Mouse (Mus musculus) midbrain, embryonic 10.5 days (tissue): ENCODE results near the gene Dgat2. TPM values are rescaled to one million over a fixed set of nuclear protein-coding genes. Genes with fewer than 3 reads are reported as not detected.

Experiments used
- DNase-seq: peaks from one replicate; pipeline ENCODE4 v3.0.0-alpha.2; 2017; ENCODE audit warnings: low spot score
- H3K27ac ChIP-seq: fragments of 300-500 bp; sonication (generic); replicated peaks from 2 replicates; pipeline ENCODE4 v1.5.1; 2016; ENCODE audit warnings: mild to moderate bottlenecking
- H3K27me3 ChIP-seq: fragments of 300-500 bp; sonication (generic); 2 replicates; pipeline ENCODE4 v1.6.1; 2016; ENCODE audit warnings: low read depth, mild to moderate bottlenecking; ENCODE audit not compliant: poor library complexity, severe bottlenecking
- H3K36me3 ChIP-seq: fragments of 300-500 bp; sonication (generic); 2 replicates; pipeline ENCODE4 v1.6.1; 2016; ENCODE audit warnings: mild to moderate bottlenecking, moderate library complexity
- H3K4me1 ChIP-seq: fragments of 300-500 bp; sonication (generic); 2 replicates; pipeline ENCODE4 v1.6.1; 2016
- H3K4me3 ChIP-seq: fragments of 300-500 bp; sonication (generic); 2 replicates; pipeline ENCODE4 v1.5.1; 2016; ENCODE audit warnings: mild to moderate bottlenecking, moderate library complexity
- H3K9me3 ChIP-seq: fragments of 300-500 bp; sonication (generic); replicated peaks from 2 replicates; pipeline ENCODE4 v1.6.1; 2016; ENCODE audit warnings: mild to moderate bottlenecking
- WGBS: fragments of 180-500 bp; shearing (Covaris S2); methylation state at CpG from one replicate; pipeline ENCODE4 v1.1.7; 2016; 5-methylcytosine and 5-hydroxymethylcytosine counted together
- polyA plus RNA-seq: library from polyadenylated mRNA; unstranded; fragments of >200 nt; fragmentation: Nextera tagmentation; extraction: Ambion mirVana; gene quantifications from 2 replicates; pipeline ENCODE4 v1.2.1, GENCODE M21; 2016

Gene Dgat2
- polyA plus RNA-seq, 1 experiment from 2014 or later = 13.6 TPM

- Histone ChIP-seq H3K4me1 (no peaks in the 10 kb centered on the region), H3K27me3 (no peaks in the 10 kb centered on the region), H3K9me3 (no peaks in the 10 kb centered on the region), H3K27ac (no peak overlapping the region), H3K4me3 (no peak overlapping the region), H3K36me3 (no peaks in the 10 kb centered on the region)
- no peak for DNase-seq
- WGBS = 94% methylated on average over 6 of the region's 6 CpGs
These were observed 12.0 kb downstream of the Dgat2 start for GRCm38 (mm10) chr7:99170519-99170918.

GRCm38 (mm10) chr7:99169717-99170403, 12.7 kb downstream of the Dgat2 start:
- Histone ChIP-seq H3K27ac (no peak overlapping the region), H3K27me3 (no peaks in the 10 kb centered on the region), H3K4me3 (no peak overlapping the region), H3K4me1 (no peaks in the 10 kb centered on the region), H3K36me3 (no peaks in the 10 kb centered on the region), H3K9me3 (no peaks in the 10 kb centered on the region)
- WGBS = 89% methylated on average over 9 of the region's 9 CpGs
- DNase-seq = no peak

DNA sequence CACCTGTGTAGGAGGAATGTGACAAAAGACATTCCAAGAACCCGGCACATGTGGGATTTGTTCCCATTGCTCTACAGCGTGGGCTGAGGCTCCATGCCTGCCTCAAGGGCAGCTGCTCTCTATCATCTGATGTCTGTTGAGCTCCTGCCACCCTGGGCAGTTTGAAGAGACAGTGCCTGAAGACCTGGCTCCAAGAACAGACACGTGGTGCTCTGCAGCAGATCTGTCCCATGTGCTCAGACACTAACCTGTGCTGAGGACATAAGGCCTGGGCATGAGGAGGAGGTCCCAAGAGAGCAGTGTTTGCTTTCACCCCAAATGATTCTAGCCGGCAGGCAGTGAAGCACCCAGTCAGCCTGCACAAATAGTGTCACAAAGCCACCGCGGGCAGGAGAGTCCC, 13.8 kb downstream of the Dgat2 start:
- no peak overlapping the region for H3K27ac ChIP-seq
- DNase-seq = no peak
- no peaks in the 10 kb centered on the region for H3K27me3 ChIP-seq
- no peak overlapping the region for H3K4me3 ChIP-seq
- 85% methylated on average over 6 of the region's 6 CpGs for WGBS
- H3K4me1 ChIP-seq = no peaks in the 10 kb centered on the region
- H3K36me3 ChIP-seq = no peaks in the 10 kb centered on the region
- no peaks in the 10 kb centered on the region for H3K9me3 ChIP-seq

DNA sequence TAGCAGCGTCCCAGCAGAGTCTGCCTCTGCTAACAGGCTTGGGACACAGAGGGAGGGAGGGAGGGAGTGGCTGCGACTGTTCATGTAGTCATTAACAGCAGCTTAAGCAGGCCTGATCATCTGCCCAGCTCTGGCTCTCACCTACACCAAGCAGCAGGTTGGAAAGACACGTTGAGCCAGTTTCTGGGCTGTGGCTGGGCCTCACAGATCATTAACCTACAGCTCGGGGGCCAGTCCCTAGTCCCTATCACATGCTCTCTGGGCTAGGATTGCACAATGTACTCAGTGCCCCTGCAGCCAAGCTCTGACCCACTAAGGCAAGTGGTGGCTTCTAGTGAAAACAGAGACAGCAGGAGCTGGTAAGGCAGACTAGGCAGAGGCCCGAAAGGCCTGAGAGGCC, 14.6 kb downstream of the Dgat2 start:
- H3K4me1 ChIP-seq = no peaks in the 10 kb centered on the region
- no peak overlapping the region for H3K4me3 ChIP-seq
- H3K27ac ChIP-seq = no peak overlapping the region
- H3K36me3 ChIP-seq = no peaks in the 10 kb centered on the region
- DNase-seq = no peak
- H3K9me3 ChIP-seq = no peaks in the 10 kb centered on the region
- H3K27me3 ChIP-seq = no peaks in the 10 kb centered on the region
- WGBS = 73% methylated on average over 5 of the region's 5 CpGs

GRCm38 (mm10) chr7:99166159-99166558, 16.4 kb downstream of the Dgat2 start:
- 91% methylated on average over 8 of the region's 8 CpGs for WGBS
- Histone ChIP-seq H3K4me3 (no peak overlapping the region), H3K9me3 (no peaks in the 10 kb centered on the region), H3K36me3 (no peaks in the 10 kb centered on the region), H3K27me3 (no peaks in the 10 kb centered on the region), H3K27ac (no peak overlapping the region), H3K4me1 (peaks cover 8% of the 10 kb centered on the region)
- DNase-seq = no peak

DNA sequence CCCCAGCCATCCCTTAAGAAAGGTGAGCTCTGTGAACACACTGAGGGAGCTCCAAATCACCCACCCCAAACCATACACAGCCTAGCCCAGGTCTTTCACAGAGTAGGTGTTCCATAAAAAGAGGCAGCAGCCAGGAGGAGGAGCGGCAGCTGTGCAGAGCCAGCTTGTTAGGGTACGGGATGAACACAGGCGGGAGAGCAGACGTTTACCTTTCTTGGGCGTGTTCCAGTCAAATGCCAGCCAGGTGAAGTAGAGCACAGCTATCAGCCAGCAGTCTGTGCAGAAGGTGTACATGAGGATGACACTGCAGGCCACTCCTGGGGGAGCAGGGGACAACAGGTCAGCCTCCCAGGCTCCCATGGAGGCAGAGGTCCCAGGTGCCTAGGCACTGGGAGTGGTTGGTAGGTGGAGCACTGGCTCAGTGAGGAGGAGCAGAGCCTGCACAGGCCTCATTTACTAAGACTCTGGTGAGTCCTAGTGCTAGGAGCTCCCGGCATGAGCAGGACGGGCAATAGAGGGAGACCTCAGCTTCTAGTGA, 17.6 kb downstream of the Dgat2 start:
- H3K27ac ChIP-seq = no peak overlapping the region
- no peak overlapping the region for H3K4me3 ChIP-seq
- H3K36me3 ChIP-seq = no peaks in the 10 kb centered on the region
- WGBS = 88% methylated on average over 7 of the region's 7 CpGs
- DNase-seq = no peak
- H3K4me1 ChIP-seq = peaks cover 15% of the 10 kb centered on the region
- H3K27me3 ChIP-seq = no peaks in the 10 kb centered on the region
- H3K9me3 ChIP-seq = no peaks in the 10 kb centered on the region

GRCm38 (mm10) chr7:99162462-99162861, 20.1 kb downstream of the Dgat2 start:
- no peaks in the 10 kb centered on the region for H3K27me3 ChIP-seq
- no peak for DNase-seq
- no peaks in the 10 kb centered on the region for H3K9me3 ChIP-seq
- H3K4me1 ChIP-seq = peaks cover 22% of the 10 kb centered on the region
- no peak overlapping the region for H3K27ac ChIP-seq
- H3K36me3 ChIP-seq = no peaks in the 10 kb centered on the region; the same call in 1 of the 2 replicates
- H3K4me3 ChIP-seq = no peak overlapping the region
- WGBS = 91% methylated on average over 7 of the region's 7 CpGs

DNA sequence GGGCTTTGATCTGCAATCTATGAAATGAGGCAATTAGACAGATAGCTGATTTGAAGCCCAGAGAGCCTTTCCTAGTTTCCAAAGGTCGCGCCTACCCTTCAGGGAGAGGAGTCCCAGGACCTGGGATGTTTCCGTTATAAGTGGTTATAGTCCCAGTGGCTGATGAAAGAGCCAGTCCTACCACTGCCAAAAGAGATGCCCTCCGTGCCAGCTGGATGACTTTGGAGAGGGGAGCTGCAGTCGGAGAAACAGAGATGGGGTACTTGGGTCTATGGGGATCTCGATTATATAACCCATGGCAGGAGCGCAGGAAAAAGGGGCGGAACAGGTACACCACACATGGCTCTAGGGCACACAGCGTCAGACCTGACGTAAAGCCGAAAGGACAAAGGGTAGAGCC, 20.6 kb downstream of the Dgat2 start:
- DNase-seq = no peak
- no peak overlapping the region for H3K4me3 ChIP-seq
- no peaks in the 10 kb centered on the region for H3K27me3 ChIP-seq
- H3K4me1 ChIP-seq = peaks cover 23% of the 10 kb centered on the region
- H3K9me3 ChIP-seq = no peaks in the 10 kb centered on the region
- no peaks in the 10 kb centered on the region; the same call in 1 of the 2 replicates for H3K36me3 ChIP-seq
- no peak overlapping the region for H3K27ac ChIP-seq
- 92% methylated on average over 11 of the region's 11 CpGs for WGBS

GRCm38 (mm10) chr7:99161529-99161928, 21.0 kb downstream of the Dgat2 start:
- whole genome bisulfite sequencing = 60% methylated on average over 4 of the region's 4 CpGs

DNA sequence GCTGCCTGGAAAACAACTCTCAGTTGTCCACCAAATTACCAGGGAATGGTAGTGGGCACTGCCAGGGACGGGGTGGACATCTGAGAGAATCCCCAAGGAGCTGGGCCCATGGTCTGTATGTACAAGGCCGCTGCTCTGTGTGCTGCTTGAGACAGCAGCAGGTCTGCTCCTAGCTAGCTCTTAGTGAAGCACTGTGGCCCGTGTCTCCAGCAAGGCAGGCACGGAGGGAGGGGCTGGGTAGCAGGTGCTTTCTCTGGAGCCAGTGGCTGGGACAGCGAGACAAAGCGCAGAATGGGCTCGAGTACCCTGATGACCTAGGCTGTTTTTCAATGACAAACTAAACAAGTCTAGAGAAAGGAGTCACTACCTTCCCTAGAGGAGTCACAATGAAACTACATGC, 21.5 kb downstream of the Dgat2 start:
- Histone ChIP-seq H3K27ac (peak overlapping the region; percentile 63), H3K4me1 (peaks cover 33% of the 10 kb centered on the region), H3K27me3 (0 out of 2 replicates have a peak, but pooled peaks cover 3% of the 10 kb centered on the region), H3K36me3 (no peaks in the 10 kb centered on the region; the same call in 1 of the 2 replicates), H3K9me3 (no peaks in the 10 kb centered on the region), H3K4me3 (no peak overlapping the region)
- 83% methylated on average over 7 of the region's 7 CpGs for WGBS
- DNase-seq = no peak

More at GRCm38 (mm10) chr7:99161529-99161928, 21.0 kb downstream of the Dgat2 start:
- H3K27ac ChIP-seq = peak overlapping the region; percentile 63
- H3K4me3 ChIP-seq = no peak overlapping the region
- H3K4me1 ChIP-seq = peaks cover 27% of the 10 kb centered on the region
- no peaks in the 10 kb centered on the region for H3K9me3 ChIP-seq
- 0 out of 2 replicates have a peak, but pooled peaks cover 3% of the 10 kb centered on the region for H3K27me3 ChIP-seq
- H3K36me3 ChIP-seq = no peaks in the 10 kb centered on the region; the same call in 1 of the 2 replicates
- no peak for DNase-seq

DNA sequence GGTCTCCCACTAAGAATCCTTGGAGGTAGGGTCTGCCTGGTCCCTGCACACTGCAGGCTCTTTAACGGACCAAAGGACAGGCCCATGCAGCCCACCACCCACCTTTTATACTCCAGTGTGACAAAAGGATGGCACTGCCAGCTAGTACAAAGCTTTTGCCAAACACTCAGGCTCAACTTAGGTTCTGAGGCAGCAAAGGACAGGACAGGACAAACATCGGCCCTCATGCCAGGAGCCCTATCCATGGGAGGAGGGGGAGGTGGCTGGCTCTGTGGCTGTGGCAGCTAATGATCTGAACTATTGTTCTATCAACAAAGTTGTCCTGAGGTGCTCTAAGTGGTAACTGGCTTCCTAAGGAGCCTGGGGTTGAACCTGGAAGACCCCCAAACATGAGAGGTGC, 23.1 kb downstream of the Dgat2 start:
- 88% methylated on average over 2 of the region's 2 CpGs for WGBS
- no peaks in the 10 kb centered on the region for H3K9me3 ChIP-seq
- H3K36me3 ChIP-seq = no peaks in the 10 kb centered on the region; the same call in 1 of the 2 replicates
- no peak overlapping the region for H3K4me3 ChIP-seq
- no peak overlapping the region for H3K27ac ChIP-seq
- 0 out of 2 replicates have a peak, but pooled peaks cover 3% of the 10 kb centered on the region for H3K27me3 ChIP-seq
- H3K4me1 ChIP-seq = peaks cover 45% of the 10 kb centered on the region
- DNase-seq = no peak

GRCm38 (mm10) chr7:99158904-99159303, 23.6 kb downstream of the Dgat2 start:
- 82% methylated on average over 5 of the region's 5 CpGs for WGBS
- no peaks in the 10 kb centered on the region; the same call in 1 of the 2 replicates for H3K36me3 ChIP-seq
- H3K9me3 ChIP-seq = no peaks in the 10 kb centered on the region
- no peak overlapping the region for H3K27ac ChIP-seq
- H3K4me1 ChIP-seq = peaks cover 46% of the 10 kb centered on the region
- H3K4me3 ChIP-seq = no peak overlapping the region
- H3K27me3 ChIP-seq = 0 out of 2 replicates have a peak, but pooled peaks cover 3% of the 10 kb centered on the region
- no peak for DNase-seq

DNA sequence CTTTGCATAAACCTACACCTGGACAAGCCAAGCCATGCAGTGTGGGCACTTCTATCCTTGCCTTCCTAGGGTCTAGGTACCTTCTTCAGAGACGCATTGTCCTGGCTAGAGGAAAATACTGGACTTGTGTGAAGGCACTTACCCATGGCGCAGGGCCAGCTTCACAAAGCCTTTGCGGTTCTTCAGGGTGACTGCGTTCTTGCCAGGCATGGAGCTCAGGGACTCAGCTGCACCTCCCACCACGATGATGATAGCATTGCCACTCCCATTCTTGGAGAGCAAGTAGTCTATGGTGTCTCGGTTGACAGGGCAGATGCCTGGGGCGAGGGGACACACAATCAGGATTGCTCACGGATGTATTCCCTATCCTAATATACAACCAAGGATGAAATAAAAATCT, 24.5 kb downstream of the Dgat2 start:
- H3K4me3 ChIP-seq = no peak overlapping the region
- H3K27ac ChIP-seq = no peak overlapping the region
- 91% methylated on average over 8 of the region's 8 CpGs for WGBS
- no peaks in the 10 kb centered on the region; the same call in 1 of the 2 replicates for H3K36me3 ChIP-seq
- DNase-seq = no peak
- peaks cover 46% of the 10 kb centered on the region for H3K4me1 ChIP-seq
- H3K9me3 ChIP-seq = no peaks in the 10 kb centered on the region
- H3K27me3 ChIP-seq = 0 out of 2 replicates have a peak, but pooled peaks cover 3% of the 10 kb centered on the region
